Mouse (Mus musculus): ENCODE measurements at regions not wholly inside any gene's neighbourhood (a gene's known extent, or its start where the extent isn't known, plus 50 kb on each side); places are given as distances from the start of the nearest gene placed in this dataset.

DNA sequence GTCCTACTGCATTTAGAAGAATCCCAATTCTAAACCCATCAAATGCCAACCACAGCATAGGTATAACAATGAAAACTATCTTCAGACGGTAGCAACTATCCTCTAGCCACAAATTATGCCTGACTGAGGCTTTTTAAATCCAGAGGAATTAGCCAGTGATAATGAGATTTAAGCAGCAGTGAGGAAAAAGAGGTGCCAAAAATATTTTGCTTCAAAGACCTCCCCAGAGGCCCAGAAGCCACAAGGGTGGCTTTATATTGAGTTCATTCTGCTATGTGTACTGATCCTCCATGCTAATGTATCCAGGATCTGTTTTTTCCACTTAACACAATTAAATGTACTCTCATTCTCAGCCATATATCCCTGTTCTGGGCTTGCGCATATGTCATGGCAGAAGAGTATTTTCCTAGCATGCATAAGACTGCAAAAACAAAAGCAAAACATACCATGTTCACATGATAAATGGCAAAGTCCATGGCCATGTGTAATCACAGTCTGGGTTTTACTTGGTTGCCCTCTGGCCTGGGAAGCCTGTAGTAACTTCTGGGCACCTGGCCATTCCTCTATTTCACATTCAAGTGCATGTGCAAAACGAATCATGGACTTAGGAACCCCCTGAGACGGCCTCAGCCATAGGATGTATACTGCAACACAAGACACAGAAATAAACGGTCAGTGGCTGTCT, 113.6 kb upstream of the Tsc22d2 start:
- TF ChIP-seq POLR2A (IDR thresholded peaks at IDR 0.05; ENCODE audit: low read depth, low read length), result no peak
- no peak for TF ChIP-seq CTCF (IDR thresholded peaks at IDR 0.05; ENCODE audit: borderline replicate concordance, insufficient read depth, low read length)
